Mouse (Mus musculus) embryonic fibroblast, embryonic 13.5 days (primary cell): ENCODE measurements around the gene Lhfpl2.

Experiments
- CTCF ChIP-seq: IDR thresholded peaks from 2 replicates; pipeline ENCODE4 v1.5.1; 2011; ENCODE audit warnings: mild to moderate bottlenecking, control low read depth, low read length, moderate library complexity, borderline replicate concordance; ENCODE audit not compliant: insufficient read depth
- POLR2A ChIP-seq: IDR thresholded peaks from 2 replicates; pipeline ENCODE4 v1.6.1; 2011; ENCODE audit warnings: low read depth, mild to moderate bottlenecking, control low read depth, low read length, moderate library complexity

DNA sequence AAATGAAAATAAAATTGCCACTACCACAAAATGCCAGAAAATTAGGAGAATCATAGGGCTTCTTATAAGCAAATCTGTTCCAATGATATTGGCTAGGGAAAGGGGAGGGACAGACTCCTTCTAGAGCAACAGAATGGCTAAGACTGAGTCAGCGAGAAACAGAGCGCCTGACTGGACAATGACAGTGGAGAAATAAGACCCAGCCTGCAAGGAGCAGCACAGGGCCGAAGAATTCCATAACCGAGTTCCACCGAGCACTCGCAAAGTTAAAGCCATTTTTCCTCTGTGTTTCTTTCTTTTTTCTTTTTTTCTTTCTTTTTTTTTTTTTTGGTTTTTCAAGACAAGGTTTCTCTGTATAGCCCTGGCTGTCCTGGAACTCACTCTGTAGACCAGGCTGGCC is 182.5 kb downstream of the Lhfpl2 start:
- TF ChIP-seq CTCF, result no peak
- TF ChIP-seq POLR2A, result no peak
